Mouse (Mus musculus): ENCODE results near the gene Paqr5. TPM values are rescaled to one million over a fixed set of nuclear protein-coding genes. Genes with fewer than 3 reads are reported as not detected.

Gene Paqr5
- polyA plus RNA-seq, 1 experiment: 0.33 TPM

DNA sequence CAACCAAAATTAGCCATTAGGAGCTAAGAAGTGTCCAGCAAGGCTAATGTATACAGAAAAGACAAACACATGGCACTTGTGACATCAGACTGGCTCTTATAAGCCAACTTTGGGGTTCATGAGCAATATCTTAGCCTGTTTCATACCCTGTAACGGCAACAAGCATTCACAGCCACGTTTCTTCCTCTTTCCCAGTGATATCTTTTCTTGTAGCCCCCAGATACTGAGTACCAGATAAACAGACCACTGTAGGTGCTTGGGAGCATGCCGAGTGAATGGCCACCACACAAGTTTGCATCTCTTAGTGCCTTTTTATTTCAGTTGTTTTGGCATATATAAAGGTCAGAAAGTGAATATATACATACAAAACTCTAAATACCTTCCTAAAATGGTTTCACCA is 109.7 kb downstream of the Paqr5 start:
- DNase-seq (ENCODE audit: low read depth): no peak
- TF ChIP-seq CTCF (IDR thresholded peaks at IDR 0.05; ENCODE audit: borderline replicate concordance, extremely low read depth, insufficient read depth, insufficient read length): no peak

DNA sequence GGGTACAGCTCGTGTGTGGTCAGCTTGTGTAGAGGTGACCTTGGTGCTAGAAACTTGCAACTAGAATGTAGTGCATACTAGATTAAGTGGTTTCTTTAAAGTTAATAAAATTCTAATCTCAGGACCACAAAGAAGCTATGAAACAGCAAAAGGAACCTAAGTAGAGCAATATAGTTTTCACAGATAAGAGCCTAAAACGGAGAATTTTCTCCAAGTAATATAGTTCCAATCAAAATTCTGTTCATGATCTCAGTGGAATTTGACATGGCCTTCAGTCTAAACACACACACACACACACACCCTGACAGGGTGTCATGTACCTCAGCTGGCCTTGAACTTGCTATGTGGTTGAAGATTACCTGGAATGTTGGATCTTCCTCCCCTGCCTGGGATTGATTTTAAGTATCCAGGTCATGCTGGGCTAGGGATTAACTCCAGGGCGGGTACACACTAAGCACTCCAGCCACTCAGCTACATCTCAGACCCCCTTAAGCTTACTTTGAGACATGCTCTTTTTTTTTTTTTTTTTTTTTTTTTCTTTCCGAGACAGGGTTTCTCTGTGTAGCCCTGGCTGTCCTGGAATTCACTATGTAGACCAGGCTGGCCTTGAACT is 111.2 kb downstream of the Paqr5 start:
- TF ChIP-seq CTCF (IDR thresholded peaks at IDR 0.05; ENCODE audit: borderline replicate concordance, extremely low read depth, insufficient read depth, insufficient read length): no peak
- DNase-seq (ENCODE audit: low read depth): no peak

DNA sequence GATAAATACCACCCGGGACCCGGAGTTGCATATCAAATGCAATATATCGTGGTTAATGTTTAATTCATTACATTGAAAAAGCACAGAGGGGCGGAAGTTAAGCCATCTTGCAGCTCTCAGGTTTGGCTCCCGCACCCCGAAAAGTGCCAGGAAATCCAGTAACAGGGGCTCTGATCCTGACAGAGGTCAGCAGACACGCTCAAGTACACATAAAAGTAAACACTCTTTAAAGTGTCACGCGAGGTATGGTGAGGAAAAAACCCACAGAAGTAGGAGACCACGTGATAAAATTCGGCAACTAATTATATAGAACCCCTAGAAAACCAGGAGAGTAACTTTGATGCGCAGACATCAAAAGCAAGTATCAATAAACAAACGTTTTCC is 111.7 kb downstream of the Paqr5 start:
- DNase-seq (ENCODE audit: low read depth): no peak
- TF ChIP-seq POLR2A (IDR thresholded peaks at IDR 0.05; ENCODE audit: borderline replicate concordance, extremely low read depth, insufficient read depth, insufficient read length, poor library complexity, severe bottlenecking): no peak
- TF ChIP-seq CTCF (IDR thresholded peaks at IDR 0.05; ENCODE audit: borderline replicate concordance, extremely low read depth, insufficient read depth, insufficient read length): no peak

DNA sequence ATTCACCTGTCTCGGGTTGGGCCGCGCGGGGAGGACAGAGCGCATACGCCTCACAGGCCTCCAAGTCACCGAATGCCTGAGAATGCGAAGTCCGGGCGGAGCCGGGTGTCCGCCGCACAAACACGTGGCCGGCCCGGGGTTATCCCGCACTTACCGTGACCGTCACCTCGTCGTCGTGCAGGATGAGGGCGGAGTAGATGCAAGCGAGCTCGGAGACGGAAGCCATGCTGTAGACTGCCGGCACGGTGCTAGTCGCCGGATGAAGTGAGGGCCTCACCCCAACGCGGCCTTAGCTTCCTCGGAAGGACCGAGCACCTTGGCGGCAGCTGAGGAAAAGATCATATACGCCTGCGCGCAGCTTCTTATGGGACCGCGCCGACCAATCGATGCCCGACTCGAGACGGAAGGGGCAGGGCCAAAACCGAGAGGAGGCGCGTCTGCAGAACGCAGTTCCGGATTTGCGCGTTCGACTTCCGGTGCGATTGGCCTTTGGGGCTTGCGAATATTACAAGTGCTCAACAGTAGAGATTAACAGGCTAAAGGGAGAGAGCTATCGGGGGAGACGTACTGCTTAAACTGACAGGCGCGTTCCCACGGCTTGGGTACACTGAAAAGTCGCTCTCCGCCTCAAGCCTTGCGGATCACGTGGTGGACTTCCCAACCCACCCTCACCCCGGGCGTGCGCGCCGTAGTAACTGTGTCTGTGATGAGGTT is 112.3 kb downstream of the Paqr5 start, which contains the start of gene Rplp1:
Rplp1 (minus strand) TSS at position 340 of the 714 bp plus-strand sequence.
- no peak for TF ChIP-seq CTCF (IDR thresholded peaks at IDR 0.05; ENCODE audit: borderline replicate concordance, extremely low read depth, insufficient read depth, insufficient read length)
- 0 out of 2 replicates have a peak, but pooled peaks have one; percentile 35 for TF ChIP-seq POLR2A (IDR thresholded peaks at IDR 0.05; ENCODE audit: borderline replicate concordance, extremely low read depth, insufficient read depth, insufficient read length, poor library complexity, severe bottlenecking)
- DNase-seq (ENCODE audit: low read depth): peak; percentile 99

DNA sequence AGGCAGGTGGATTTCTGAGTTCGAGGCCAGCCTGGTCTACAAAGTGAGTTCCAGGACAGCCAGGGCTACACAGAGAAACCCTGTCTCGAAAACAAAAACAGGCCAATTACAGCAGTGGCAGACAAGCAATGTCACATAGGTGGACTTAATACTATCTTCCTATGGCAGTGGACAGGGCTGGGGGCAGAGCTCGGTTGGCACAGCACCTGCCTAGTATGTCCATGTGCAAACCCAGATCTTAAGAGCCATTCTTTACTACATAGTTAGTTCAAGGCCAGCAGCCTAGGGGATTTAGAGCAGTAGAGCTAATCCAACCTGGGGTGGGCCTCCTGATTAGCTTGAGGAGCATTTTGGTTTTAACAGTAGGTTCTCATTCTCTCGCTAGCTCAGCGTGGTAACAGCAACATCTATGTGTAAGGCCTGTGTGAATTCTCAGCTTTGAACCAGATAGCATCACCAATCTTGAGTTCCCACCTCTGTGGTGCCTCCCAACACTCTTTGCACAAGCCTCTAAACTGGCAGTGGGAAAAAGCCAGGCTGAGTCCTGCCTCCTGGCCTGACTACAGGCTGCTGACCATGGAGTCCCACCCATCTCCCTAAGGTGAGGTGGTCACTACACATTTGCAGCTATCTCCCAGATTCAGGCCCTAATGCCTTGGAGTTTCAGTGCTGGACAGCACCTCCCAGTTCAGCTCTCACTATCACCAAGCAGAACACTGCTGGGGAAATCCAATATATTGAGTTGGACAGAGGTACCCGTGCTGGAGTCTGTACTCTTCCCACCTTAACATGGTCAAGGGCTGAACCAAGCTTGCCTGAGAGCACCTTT is 115.1 kb downstream of the Paqr5 start:
- TF ChIP-seq POLR2A (IDR thresholded peaks at IDR 0.05; ENCODE audit: borderline replicate concordance, extremely low read depth, insufficient read depth, insufficient read length, poor library complexity, severe bottlenecking) (no peak), CTCF (IDR thresholded peaks at IDR 0.05; ENCODE audit: borderline replicate concordance, extremely low read depth, insufficient read depth, insufficient read length) (no peak)
- no peak for DNase-seq (ENCODE audit: low read depth)

DNA sequence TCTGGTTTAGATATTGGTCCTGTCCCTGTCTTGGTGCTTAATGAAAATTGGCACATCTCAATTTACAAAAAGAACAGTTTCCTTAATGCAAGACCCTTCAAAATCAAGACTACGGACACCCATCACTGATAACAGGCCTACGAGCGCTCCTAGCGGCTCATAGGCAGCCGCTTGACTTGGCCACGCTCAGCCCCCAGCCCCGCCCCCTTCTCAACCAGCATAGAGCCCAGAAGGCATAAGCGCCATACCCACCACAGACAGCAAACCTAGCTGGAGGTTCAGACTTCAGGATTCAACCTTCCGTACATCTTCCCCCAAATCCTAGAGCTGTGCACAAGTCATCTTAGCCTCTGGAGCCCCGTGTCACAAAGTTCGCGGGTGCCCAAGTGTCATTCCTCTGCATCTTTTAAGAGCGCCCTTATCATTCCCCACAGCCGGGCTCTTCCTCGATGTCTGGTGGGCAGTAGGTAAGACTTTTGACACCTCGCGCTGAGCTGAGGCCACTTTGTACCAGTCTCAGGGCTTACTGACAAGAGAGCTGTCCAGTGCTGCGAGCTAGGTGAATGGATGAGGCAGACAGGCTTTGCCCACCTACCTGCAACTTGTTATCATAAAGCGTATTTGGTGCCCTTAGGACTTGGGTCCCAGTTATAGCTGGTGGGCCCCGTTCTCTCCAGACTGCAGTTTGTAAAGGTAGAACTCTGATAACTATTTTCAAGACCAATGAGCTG is 116.0 kb downstream of the Paqr5 start:
- DNase-seq (ENCODE audit: low read depth): peak; percentile 57
- TF ChIP-seq POLR2A (IDR thresholded peaks at IDR 0.05; ENCODE audit: borderline replicate concordance, extremely low read depth, insufficient read depth, insufficient read length, poor library complexity, severe bottlenecking) (no peak), CTCF (IDR thresholded peaks at IDR 0.05; ENCODE audit: borderline replicate concordance, extremely low read depth, insufficient read depth, insufficient read length) (peak; percentile 11; the same call in 1 of the 2 replicates)

DNA sequence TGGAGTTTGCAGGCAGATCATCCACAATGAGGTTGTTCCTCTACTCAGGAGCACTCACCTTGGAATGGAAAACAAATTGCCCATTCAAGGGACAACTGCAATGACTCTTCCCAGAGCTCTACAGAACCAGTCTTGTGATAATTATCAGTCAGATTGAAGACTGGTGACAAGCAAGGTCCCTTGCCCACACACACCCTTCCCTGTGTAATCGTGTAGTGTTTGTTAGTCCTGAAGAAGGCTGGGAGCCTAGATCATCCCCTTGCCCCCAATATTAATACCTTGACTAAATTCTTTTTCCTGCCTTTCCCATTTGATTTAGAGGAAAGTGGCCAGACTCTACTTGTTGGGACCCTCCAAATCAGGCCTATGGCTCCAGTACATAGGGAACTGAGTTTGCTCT is 117.0 kb downstream of the Paqr5 start:
- no peak for DNase-seq (ENCODE audit: low read depth)
- TF ChIP-seq POLR2A (IDR thresholded peaks at IDR 0.05; ENCODE audit: borderline replicate concordance, extremely low read depth, insufficient read depth, insufficient read length, poor library complexity, severe bottlenecking) (no peak), CTCF (IDR thresholded peaks at IDR 0.05; ENCODE audit: borderline replicate concordance, extremely low read depth, insufficient read depth, insufficient read length) (no peak)

DNA sequence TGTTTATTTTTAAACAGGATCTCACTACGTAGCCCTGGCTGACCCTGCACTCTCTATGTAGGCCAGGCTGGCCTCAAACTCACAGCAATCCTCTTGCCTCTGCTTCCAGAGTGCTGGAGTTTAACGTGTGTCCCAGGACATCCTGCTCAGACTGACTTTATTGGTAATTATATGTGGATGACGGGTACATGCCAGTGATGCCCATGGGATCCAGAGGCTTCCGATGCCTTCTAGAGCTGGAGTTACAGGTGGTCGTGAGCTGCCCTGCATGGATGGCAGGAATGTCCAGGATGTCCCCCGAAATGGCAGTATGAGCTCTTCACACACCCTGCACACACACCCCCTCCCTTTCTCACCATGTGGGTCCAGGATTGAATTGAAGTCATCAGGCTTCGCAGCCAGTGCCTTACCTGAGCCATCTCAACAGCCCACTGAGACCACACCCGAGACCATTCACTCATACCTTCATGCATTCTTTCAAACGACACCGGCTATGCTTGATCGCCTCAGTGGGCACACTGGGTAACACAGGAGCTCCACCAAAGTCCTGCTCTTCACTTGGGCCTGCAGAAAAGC is 117.7 kb downstream of the Paqr5 start:
- TF ChIP-seq CTCF (IDR thresholded peaks at IDR 0.05; ENCODE audit: borderline replicate concordance, extremely low read depth, insufficient read depth, insufficient read length): no peak
- DNase-seq (ENCODE audit: low read depth): no peak

DNA sequence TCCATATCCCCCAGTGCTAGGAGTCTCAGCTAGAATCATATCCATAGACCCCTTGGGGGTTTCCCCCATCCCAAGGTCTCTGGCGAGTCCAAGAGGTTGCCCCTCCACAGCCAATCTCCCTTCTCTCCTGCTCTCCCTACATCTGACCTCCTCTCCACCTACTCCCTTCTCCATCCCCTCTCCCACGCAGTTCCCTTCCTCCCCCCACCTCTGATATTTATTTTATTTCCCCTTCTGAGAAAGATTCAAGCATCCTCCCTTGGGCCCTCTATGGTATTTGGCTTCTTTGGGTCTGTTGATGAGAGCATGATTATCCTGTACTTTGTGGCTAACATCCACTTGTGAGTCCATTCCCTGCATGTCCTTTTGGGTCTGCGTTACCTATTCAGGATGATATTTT is 118.3 kb downstream of the Paqr5 start:
- no peak for TF ChIP-seq CTCF (IDR thresholded peaks at IDR 0.05; ENCODE audit: borderline replicate concordance, extremely low read depth, insufficient read depth, insufficient read length)
- TF ChIP-seq POLR2A (IDR thresholded peaks at IDR 0.05; ENCODE audit: borderline replicate concordance, extremely low read depth, insufficient read depth, insufficient read length, poor library complexity, severe bottlenecking): no peak
- DNase-seq (ENCODE audit: low read depth): no peak

DNA sequence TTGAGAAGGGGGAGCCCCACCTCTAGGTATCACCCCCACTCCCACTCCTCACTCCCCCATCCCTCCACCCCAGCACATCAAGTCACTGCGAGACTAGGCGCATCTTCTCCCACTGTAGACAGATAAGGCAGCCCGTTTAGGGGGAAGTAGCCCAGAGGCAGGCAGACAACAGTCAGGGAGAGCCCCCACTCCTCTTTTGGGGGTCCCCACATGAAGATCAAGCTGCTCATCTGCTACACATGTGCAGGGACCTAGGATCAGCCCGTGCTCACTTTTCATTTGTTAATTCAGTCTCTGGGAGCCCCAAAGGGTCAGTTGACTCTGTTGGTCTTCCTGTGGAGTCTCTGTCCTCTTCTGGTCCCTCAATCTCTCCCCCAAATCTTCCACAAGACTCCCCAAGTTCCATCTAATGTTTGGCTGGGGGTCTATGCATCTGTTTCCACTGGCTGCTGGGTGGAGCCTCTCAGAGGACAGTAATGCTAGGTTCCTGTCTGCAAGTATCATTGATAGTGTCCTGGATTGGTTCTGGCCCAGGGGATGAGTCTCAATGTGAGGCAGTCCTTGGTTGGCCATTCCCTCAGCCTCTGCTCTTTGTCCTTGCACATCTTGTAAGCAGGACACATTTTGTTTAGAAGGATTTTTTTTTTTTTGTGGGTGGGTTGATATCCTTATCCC is 118.9 kb downstream of the Paqr5 start:
- TF ChIP-seq CTCF (IDR thresholded peaks at IDR 0.05; ENCODE audit: borderline replicate concordance, extremely low read depth, insufficient read depth, insufficient read length) (no peak), POLR2A (IDR thresholded peaks at IDR 0.05; ENCODE audit: borderline replicate concordance, extremely low read depth, insufficient read depth, insufficient read length, poor library complexity, severe bottlenecking) (no peak)
- no peak for DNase-seq (ENCODE audit: low read depth)
